Mouse (Mus musculus) C2C12 (cell line): ENCODE results near the gene March2. TPM values are rescaled to one million over a fixed set of nuclear protein-coding genes. Genes with fewer than 3 reads are reported as not detected.

Experiments
- H3K27me3 ChIP-seq: one replicate; pipeline ENCODE4 v1.6.1; 2011; ENCODE audit not compliant: control insufficient read depth, insufficient read depth, insufficient read length
- H3K36me3 ChIP-seq: one replicate; pipeline ENCODE4 v1.6.1; 2011; ENCODE audit not compliant: control insufficient read depth, insufficient read depth
- H3K4me3 ChIP-seq: one replicate; pipeline ENCODE4 v1.5.1; 2011; ENCODE audit warnings: mild to moderate bottlenecking, control low read depth; ENCODE audit not compliant: poor library complexity, insufficient read depth, severe bottlenecking
- H3K79me2 ChIP-seq: one replicate; pipeline ENCODE4 v1.6.1; 2011; ENCODE audit not compliant: control insufficient read depth, insufficient read depth
- H3K79me3 ChIP-seq: one replicate; pipeline ENCODE4 v1.6.1; 2011; ENCODE audit warnings: low read depth, control low read depth
- H3ac ChIP-seq: one replicate; pipeline ENCODE3; 2011; ENCODE audit warnings: low read depth; ENCODE audit not compliant: control insufficient read depth, insufficient read length
- CEBPB ChIP-seq: IDR thresholded peaks from one replicate; pipeline ENCODE4 v1.6.1; 2011; ENCODE audit warnings: low read depth, mild to moderate bottlenecking, control low read depth, moderate library complexity
- CTCF ChIP-seq: IDR thresholded peaks from one replicate; pipeline ENCODE4 v1.5.1; 2011; ENCODE audit not compliant: control insufficient read depth, insufficient read depth, insufficient read length
- FOSL1 ChIP-seq: IDR thresholded peaks from one replicate; pipeline ENCODE4 v1.8.0; 2011; ENCODE audit warnings: mild to moderate bottlenecking, low read length; ENCODE audit not compliant: poor library complexity, insufficient read depth, severe bottlenecking
- MAX ChIP-seq: IDR thresholded peaks from one replicate; pipeline ENCODE4 v1.6.1; 2011; ENCODE audit warnings: mild to moderate bottlenecking, control low read depth
- MYOD1 ChIP-seq: IDR thresholded peaks from one replicate; pipeline ENCODE4 v1.6.1; 2011; ENCODE audit warnings: low read depth; ENCODE audit not compliant: control insufficient read depth, insufficient read length
- MYOG ChIP-seq: IDR thresholded peaks from one replicate; pipeline ENCODE4 v1.6.1; 2011; ENCODE audit not compliant: control insufficient read depth, insufficient read length; ENCODE audit errors: extremely low read depth
- USF1 ChIP-seq: IDR thresholded peaks from one replicate; pipeline ENCODE4 v1.6.1; 2011; ENCODE audit warnings: low read depth, mild to moderate bottlenecking, control low read depth, moderate library complexity
- polyA plus RNA-seq: library from polyadenylated mRNA; unstranded; fragments of >200 nt; fragmentation: generic; extraction: Trizol; gene quantifications from one replicate; pipeline ENCODE4 v1.2.1, GENCODE M21; 2012; ENCODE audit warnings: missing spikeins

Gene March2
- polyA plus RNA-seq, 1 experiment = 30.9 TPM

DNA sequence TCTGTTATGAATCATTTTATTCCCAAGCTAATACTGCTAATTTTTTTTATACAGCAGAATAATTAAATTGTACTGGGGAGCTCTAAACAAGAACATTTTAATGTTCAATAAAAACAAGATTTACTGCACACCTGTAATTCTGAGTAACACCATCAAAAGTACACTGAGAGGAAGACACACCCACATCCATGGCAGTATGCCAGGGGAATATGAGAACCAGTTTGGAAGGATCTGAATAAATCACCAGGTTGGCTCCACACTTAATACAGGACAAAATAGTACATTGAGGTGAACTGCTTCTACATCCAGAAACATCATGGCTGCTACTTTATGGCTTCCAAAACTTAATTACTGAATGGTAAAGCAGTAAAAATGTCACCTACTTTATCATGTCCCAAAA is 43.0 kb downstream of the March2 start:
- H3K79me3 ChIP-seq = peaks cover 99% of the 10 kb centered on the region
- no peak for TF ChIP-seq MAX
- TF ChIP-seq USF1 = no peak
- no peak for TF ChIP-seq MYOD1
- no peak for TF ChIP-seq CTCF
- TF ChIP-seq MYOG = no peak
- TF ChIP-seq FOSL1 = no peak
- TF ChIP-seq CEBPB = no peak
- peaks cover 44% of the 10 kb centered on the region for H3K36me3 ChIP-seq
- H3K4me3 ChIP-seq = no peak overlapping the region
- H3K79me2 ChIP-seq = peaks cover 100% of the 10 kb centered on the region
- H3K27me3 ChIP-seq = no peaks in the 10 kb centered on the region
- no peak overlapping the region for H3ac ChIP-seq

DNA sequence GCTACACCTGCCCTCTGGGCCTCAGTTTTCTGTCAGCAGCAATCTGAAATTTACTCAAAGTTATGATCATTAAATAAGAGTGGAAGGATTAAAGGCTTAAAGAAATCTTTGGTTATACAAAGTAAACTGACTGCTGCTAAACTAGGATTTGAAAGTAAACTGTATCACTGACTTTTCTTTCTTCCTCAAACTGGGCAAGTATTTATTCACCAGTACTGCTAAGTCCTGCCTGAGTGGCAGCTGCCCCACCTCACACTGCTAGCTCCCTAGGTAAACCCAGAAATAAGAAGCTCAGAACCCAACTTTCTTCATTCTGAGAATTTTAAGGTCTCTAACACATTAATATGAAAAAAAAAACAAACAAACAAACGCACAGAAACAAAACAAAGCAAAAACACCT is 44.6 kb downstream of the March2 start:
- TF ChIP-seq USF1 = no peak
- TF ChIP-seq FOSL1 = no peak
- TF ChIP-seq MAX = no peak
- TF ChIP-seq CEBPB = no peak
- no peak for TF ChIP-seq CTCF
- Histone ChIP-seq H3K79me3 (peaks cover 99% of the 10 kb centered on the region), H3ac (no peak overlapping the region), H3K4me3 (no peak overlapping the region), H3K27me3 (no peaks in the 10 kb centered on the region), H3K79me2 (peaks cover 100% of the 10 kb centered on the region), H3K36me3 (peaks cover 60% of the 10 kb centered on the region)

DNA sequence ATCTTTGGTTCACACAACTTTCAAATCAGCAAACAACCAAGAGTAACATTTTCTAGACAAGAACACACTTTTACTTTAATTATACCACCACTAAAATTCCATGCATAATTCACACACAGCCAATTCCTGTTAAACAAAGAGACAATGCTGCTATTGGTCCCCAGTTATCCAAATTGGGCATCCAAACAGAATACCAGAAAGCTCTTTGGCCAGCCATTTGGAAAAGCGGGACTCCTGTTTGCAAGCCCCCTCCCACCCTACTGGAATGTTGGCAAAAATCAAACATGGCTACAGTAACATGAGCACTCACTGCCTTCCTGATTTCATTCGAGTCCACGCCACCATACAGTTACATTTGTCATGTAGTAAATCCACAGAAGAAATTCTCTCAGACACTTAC is 48.8 kb downstream of the March2 start:
- Histone ChIP-seq H3K27me3 (no peaks in the 10 kb centered on the region), H3K36me3 (peaks cover 64% of the 10 kb centered on the region), H3K4me3 (no peak overlapping the region)

GRCm38 (mm10) chr17:33666813-33667212 is 51.7 kb downstream of the March2 start:
- H3K36me3 ChIP-seq = peaks cover 82% of the 10 kb centered on the region

More for the DNA sequence above, 48.8 kb downstream of the March2 start:
- no peak for TF ChIP-seq USF1
- TF ChIP-seq MAX = no peak
- TF ChIP-seq CEBPB = no peak
- TF ChIP-seq MYOD1 = no peak
- no peak for TF ChIP-seq CTCF
- no peak for TF ChIP-seq MYOG
- TF ChIP-seq FOSL1 = no peak
- Histone ChIP-seq H3K79me2 (peaks cover 100% of the 10 kb centered on the region), H3K79me3 (peaks cover 89% of the 10 kb centered on the region), H3ac (no peak overlapping the region)

DNA sequence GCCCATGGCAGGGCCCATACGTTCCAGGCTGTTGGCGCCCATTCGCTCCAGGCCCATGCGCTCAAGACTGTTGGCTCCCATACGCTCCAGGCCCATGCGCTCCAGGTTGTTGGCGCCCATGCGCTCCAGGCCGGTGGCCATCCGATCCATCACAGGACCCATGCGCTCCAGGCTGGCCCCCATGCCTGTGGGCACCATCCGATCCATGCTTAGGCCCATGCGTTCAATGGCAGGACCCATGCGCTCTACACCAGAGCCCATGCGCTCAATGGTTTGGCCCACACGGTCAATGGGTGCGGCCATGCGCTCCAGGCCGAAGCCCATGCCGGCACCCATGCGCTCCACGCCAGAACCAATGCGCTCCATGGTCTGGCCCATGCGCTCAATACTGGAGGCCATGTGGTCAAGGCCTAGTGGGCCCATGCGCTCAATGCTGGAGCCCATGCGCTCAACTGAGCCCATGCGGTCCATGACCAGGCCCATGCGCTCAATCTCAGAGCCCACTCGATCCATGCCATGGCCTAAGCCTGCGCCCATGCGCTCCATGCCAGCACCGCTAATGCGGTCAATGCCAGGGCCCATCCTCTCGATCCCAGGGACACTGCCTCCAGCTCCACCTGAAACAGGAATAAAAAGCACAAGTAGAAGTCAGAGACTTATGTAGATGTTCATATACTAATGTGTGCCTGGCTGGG is 68.5 kb downstream of the March2 start:
- H3K79me2 ChIP-seq = peaks cover 30% of the 10 kb centered on the region
- H3K4me3 ChIP-seq = no peak overlapping the region
- no peaks in the 10 kb centered on the region for H3K27me3 ChIP-seq
- H3K79me3 ChIP-seq = peaks cover 5% of the 10 kb centered on the region
- H3ac ChIP-seq = no peak overlapping the region
- H3K36me3 ChIP-seq = peaks cover 95% of the 10 kb centered on the region
- TF ChIP-seq FOSL1 (no peak), CTCF (no peak), MYOG (no peak), MYOD1 (no peak), CEBPB (no peak), MAX (no peak), USF1 (no peak)

More at GRCm38 (mm10) chr17:33666813-33667212, 51.7 kb downstream of the March2 start:
- Histone ChIP-seq H3K79me2 (peaks cover 93% of the 10 kb centered on the region), H3K4me3 (no peak overlapping the region), H3K27me3 (no peaks in the 10 kb centered on the region), H3K79me3 (peaks cover 67% of the 10 kb centered on the region), H3ac (no peak overlapping the region)
- TF ChIP-seq USF1 (no peak), CEBPB (no peak), MAX (no peak), MYOG (no peak), FOSL1 (no peak), CTCF (no peak)

DNA sequence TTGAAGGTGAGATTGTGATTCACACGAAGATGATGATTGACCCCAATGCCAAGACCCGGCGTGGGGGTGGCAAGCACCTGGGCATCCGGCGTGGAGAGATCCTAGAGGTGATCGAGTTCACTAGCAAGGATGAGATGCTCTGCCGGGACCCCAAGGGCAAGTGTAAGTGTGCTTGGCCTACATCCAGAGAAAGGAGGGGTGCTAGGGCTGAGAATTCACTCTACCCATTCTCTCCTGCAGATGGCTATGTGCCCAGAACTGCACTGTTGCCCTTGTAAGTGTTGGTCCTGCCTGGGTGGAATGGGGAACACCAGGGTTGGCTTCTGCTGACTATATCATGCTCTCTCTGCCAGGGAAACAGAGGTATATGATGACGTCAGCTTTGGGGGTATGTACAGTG is 73.4 kb downstream of the March2 start:
- TF ChIP-seq CTCF = no peak
- Histone ChIP-seq H3K27me3 (no peaks in the 10 kb centered on the region), H3K79me2 (no peaks in the 10 kb centered on the region), H3ac (no peak overlapping the region), H3K36me3 (peaks cover 80% of the 10 kb centered on the region), H3K79me3 (no peaks in the 10 kb centered on the region), H3K4me3 (no peak overlapping the region)
